Mouse (Mus musculus) neural tube, embryonic 11.5 days (tissue): Measurements from ENCODE around the gene Pik3cg. TPM values are rescaled to one million over a fixed set of nuclear protein-coding genes. Genes with fewer than 3 reads are reported as not detected.
"Not testable (repeated sequence)": the region's sequence is repeated elsewhere in the genome, so short reads cannot be mapped to it uniquely, and the experiment has no call there.

Source experiments
- ATAC-seq: fragments of 200-750 bp; cut with Nextera tagmentation; 2 replicates; pipeline ENCODE4 v1.8.0; 2017; ENCODE audit warnings: moderate number of reproducible peaks, mild to moderate bottlenecking, moderate TSS enrichment, moderate library complexity; ENCODE audit not compliant: insufficient read depth, low FRiP score, low TSS enrichment
- DNase-seq: peaks from one replicate; pipeline ENCODE4 v3.0.0-alpha.2; 2015; ENCODE audit warnings: low spot score
- H3K27ac ChIP-seq: fragments of 300-500 bp; sonication (generic); 2 replicates; pipeline ENCODE4 v1.5.1; 2014; ENCODE audit warnings: low read depth, mild to moderate bottlenecking, low read length
- H3K27me3 ChIP-seq: fragments of 300-500 bp; sonication (generic); 2 replicates; pipeline ENCODE4 v1.6.1; 2014; ENCODE audit warnings: mild to moderate bottlenecking, low read length, mixed read lengths; ENCODE audit not compliant: control insufficient read depth, insufficient read depth
- H3K36me3 ChIP-seq: fragments of 300-500 bp; sonication (generic); 2 replicates; pipeline ENCODE4 v1.6.1; 2014; ENCODE audit warnings: mild to moderate bottlenecking, low read length, moderate library complexity, mixed read lengths; ENCODE audit not compliant: control insufficient read depth, insufficient read depth
- H3K4me1 ChIP-seq: fragments of 300-500 bp; sonication (generic); 2 replicates; pipeline ENCODE4 v1.6.1; 2014; ENCODE audit warnings: low read length, mixed read lengths; ENCODE audit not compliant: control insufficient read depth, insufficient read depth
- H3K4me2 ChIP-seq: fragments of 300-500 bp; sonication (generic); 2 replicates; pipeline ENCODE4 v1.6.1; 2014; ENCODE audit warnings: low read depth, mild to moderate bottlenecking, moderate library complexity
- H3K4me3 ChIP-seq: fragments of 300-500 bp; sonication (generic); 2 replicates; pipeline ENCODE4 v1.5.1; 2014; ENCODE audit warnings: low read depth, low read length
- H3K9ac ChIP-seq: fragments of 300-500 bp; sonication (generic); 2 replicates; pipeline ENCODE4 v1.6.1; 2014; ENCODE audit warnings: mild to moderate bottlenecking, low read length
- H3K9me3 ChIP-seq: fragments of 300-500 bp; sonication (generic); 2 replicates; pipeline ENCODE4 v1.6.1; 2016; ENCODE audit warnings: low read length; ENCODE audit not compliant: control insufficient read depth
- WGBS: fragments of 180-500 bp; shearing (Covaris S2); extraction: QIAGEN DNeasy Blood & Tissue Kit; methylation state at CpG from one replicate; pipeline ENCODE4 v1.1.7; 2014; 5-methylcytosine and 5-hydroxymethylcytosine counted together
- polyA plus RNA-seq: library from polyadenylated mRNA; unstranded; fragments of >200 nt; fragmentation: Nextera tagmentation; extraction: Ambion mirVana; gene quantifications from 2 replicates; pipeline ENCODE4 v1.2.1, GENCODE M21; 2014

Pik3cg gene
- 0.81 and 1.0 TPM in 2 replicates for polyA plus RNA-seq

GRCm38 (mm10) chr12:32207948-32208891, at the start of gene Pik3cg:
Gene Pik3cg, minus strand, starts transcription at chr12:32208659.
- ATAC-seq (no peak), DNase-seq (no peak)
- no peaks in the 10 kb centered on the region for H3K4me1 ChIP-seq
- H3K9me3 ChIP-seq: no peaks in the 10 kb centered on the region
- no peak within 1 kb of the TSS for H3K9ac ChIP-seq
- WGBS: 80% methylated on average over 22 of the region's 22 CpGs
- no peak within 1 kb of the TSS for H3K27ac ChIP-seq
- H3K27me3 ChIP-seq: no peaks in the 10 kb centered on the region
- no peak within 1 kb of the TSS for H3K4me3 ChIP-seq
- H3K36me3 ChIP-seq: no peaks in the 10 kb centered on the region
- no peak within 1 kb of the TSS for H3K4me2 ChIP-seq

- Histone ChIP-seq H3K4me2 (no peak overlapping the region), H3K9me3 (no peaks in the 10 kb centered on the region), H3K4me1 (no peaks in the 10 kb centered on the region), H3K27ac (no peak overlapping the region), H3K4me3 (no peak overlapping the region), H3K27me3 (no peaks in the 10 kb centered on the region), H3K9ac (no peak overlapping the region), H3K36me3 (no peaks in the 10 kb centered on the region)
- ATAC-seq (no peak), DNase-seq (no peak)
- WGBS: 54% methylated on average over 2 of the region's 2 CpGs
Measured at GRCm38 (mm10) chr12:32248483-32248882, 40.0 kb upstream of the Pik3cg start.

DNA sequence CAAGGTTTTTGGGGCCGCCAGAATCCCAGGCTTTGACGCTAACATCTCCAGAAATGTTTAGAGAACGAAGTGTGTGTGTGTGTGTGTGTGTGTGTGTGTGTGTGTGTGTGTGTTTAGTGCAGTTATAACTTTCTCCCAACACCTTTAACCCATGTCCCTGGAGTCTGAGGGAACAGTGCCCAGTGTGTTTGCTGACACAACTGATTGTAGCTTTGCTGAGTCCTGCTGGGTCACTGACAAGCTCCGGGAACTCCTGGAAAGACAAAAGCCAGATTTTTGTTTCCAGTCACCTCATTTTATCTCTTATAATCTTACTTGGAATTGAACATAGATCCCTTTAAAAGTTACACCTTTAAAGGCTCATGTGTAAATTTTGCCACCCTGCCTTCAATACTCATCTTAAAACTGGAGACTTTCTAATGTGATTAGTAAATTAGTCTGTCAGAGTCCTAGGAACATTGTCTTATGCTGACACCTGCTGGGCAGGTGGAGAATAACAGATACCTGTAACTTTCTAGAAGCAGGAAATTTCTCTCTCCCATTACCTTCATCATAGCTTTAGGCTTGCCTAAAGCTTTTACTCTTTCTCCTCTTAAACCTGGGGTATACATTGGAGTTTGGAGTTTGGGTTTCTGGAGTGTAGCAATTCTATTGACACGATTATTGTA, 37.2 kb upstream of the Pik3cg start:
- no peaks in the 10 kb centered on the region for H3K4me1 ChIP-seq
- H3K36me3 ChIP-seq: no peaks in the 10 kb centered on the region
- ATAC-seq: no peak
- H3K4me2 ChIP-seq: no peak overlapping the region
- H3K9ac ChIP-seq: no peak overlapping the region
- H3K9me3 ChIP-seq: no peaks in the 10 kb centered on the region
- no peak overlapping the region for H3K4me3 ChIP-seq
- H3K27me3 ChIP-seq: no peaks in the 10 kb centered on the region
- DNase-seq: no peak
- WGBS: 81% methylated on average over 5 of the region's 5 CpGs
- H3K27ac ChIP-seq: no peak overlapping the region

DNA sequence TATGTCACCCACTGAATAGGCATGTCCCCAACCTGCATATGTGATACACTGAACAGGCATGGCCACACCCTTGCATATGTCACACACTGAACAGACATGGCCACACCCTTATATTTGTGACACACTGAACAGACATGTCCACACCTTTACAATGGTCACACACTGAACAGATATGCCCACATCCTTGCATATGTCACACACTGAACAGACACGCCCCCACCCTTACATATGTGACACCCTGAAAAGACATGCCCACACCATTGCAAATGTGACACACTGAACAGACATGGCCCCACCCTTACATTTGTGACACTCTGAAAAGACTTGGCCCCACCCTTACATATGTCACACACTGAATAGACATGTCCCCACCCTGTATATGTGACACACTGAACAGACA, 35.1 kb upstream of the Pik3cg start:
- H3K4me1 ChIP-seq: no peaks in the 10 kb centered on the region
- no peaks in the 10 kb centered on the region for H3K9me3 ChIP-seq
- no peak overlapping the region for H3K9ac ChIP-seq
- H3K36me3 ChIP-seq: no peaks in the 10 kb centered on the region
- 83% methylated on average over 1 of the region's 1 CpGs for WGBS
- ATAC-seq: no peak
- no peak overlapping the region for H3K27ac ChIP-seq
- DNase-seq: no peak
- no peaks in the 10 kb centered on the region for H3K27me3 ChIP-seq
- H3K4me2 ChIP-seq: no peak overlapping the region
- H3K4me3 ChIP-seq: no peak overlapping the region

- 78% methylated on average over 3 of the region's 3 CpGs for WGBS
Measured at GRCm38 (mm10) chr12:32239134-32239533, 30.7 kb upstream of the Pik3cg start.

DNA sequence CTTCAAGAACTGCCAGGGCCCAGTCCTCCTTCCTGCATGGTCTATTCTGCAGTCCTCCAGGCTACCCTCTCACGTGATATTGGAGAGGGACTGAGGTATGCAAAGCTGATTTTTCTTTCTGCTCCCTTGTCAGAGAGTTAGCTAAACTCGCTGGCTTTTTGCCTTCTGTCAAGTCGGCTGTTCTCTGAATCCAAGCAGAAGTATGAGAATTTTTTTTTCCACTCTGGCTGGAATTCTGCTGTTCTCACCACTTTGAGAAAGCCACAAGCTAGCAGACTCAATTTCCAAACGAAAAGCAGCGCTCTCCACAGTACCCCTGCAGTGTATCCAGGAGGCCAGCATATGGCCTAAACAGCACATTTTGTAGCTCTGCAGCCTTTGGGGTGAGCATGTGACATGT, 30.0 kb upstream of the Pik3cg start:
- Histone ChIP-seq H3K9me3 (no peaks in the 10 kb centered on the region), H3K9ac (no peak overlapping the region), H3K4me2 (no peak overlapping the region), H3K27ac (no peak overlapping the region), H3K27me3 (no peaks in the 10 kb centered on the region), H3K36me3 (no peaks in the 10 kb centered on the region), H3K4me3 (no peak overlapping the region), H3K4me1 (no peaks in the 10 kb centered on the region)
- 78% methylated on average over 5 of the region's 5 CpGs for WGBS
- DNase-seq (no peak), ATAC-seq (no peak)

More at GRCm38 (mm10) chr12:32239134-32239533, 30.7 kb upstream of the Pik3cg start:
- not testable (repeated sequence) for DNase-seq, H3K36me3 ChIP-seq, H3K4me1 ChIP-seq, H3K4me2 ChIP-seq, H3K4me3 ChIP-seq, ATAC-seq, H3K9ac ChIP-seq, H3K9me3 ChIP-seq, H3K27me3 ChIP-seq, H3K27ac ChIP-seq

DNA sequence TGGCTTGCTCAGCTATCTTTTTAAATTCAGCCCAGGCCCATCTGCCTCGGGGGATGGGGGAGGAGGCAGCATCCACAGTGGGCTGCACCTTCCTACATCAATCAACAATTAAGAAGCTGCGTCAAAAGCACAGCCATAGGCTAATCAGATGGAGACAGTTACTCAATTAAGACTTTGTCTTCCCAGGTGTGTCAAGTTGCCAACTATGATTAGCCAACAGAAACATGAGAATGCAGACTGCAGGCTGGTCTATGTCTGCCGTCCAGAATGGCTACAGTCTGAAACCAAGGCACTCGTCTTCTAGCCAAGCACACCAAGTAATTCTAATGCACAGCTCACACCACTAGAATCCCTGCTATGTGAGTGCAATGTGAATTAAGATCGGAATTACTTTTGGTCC, 29.4 kb upstream of the Pik3cg start:
- H3K27ac ChIP-seq: no peak overlapping the region
- DNase-seq (no peak), ATAC-seq (no peak)
- no peak overlapping the region for H3K4me2 ChIP-seq
- no peaks in the 10 kb centered on the region for H3K9me3 ChIP-seq
- no peaks in the 10 kb centered on the region for H3K4me1 ChIP-seq
- H3K9ac ChIP-seq: no peak overlapping the region
- no peaks in the 10 kb centered on the region for H3K27me3 ChIP-seq
- 59% methylated on average over 5 of the region's 5 CpGs for WGBS
- H3K4me3 ChIP-seq: no peak overlapping the region
- no peaks in the 10 kb centered on the region for H3K36me3 ChIP-seq

DNA sequence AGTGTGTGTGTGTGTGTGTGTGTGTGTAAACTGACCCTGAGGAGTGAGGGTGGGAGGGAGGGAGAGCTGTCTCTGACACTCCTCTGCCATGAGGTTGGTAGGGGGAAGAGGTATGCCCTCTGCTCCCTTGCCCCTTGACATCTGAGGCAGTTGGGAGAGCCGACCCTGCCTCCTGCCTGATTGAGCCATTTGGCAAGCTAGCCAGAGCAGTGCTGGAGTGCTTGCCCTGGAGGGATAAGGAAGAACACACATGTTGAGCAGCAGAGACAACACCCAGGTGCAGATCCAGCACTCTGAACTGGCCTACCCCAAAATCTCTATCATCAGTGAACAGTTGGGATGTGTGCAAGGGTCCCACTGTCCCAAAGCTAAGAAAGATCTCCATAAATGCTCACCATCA, 28.7 kb upstream of the Pik3cg start:
- no peaks in the 10 kb centered on the region for H3K36me3 ChIP-seq
- no peaks in the 10 kb centered on the region for H3K4me1 ChIP-seq
- H3K9ac ChIP-seq: no peak overlapping the region
- no peaks in the 10 kb centered on the region for H3K27me3 ChIP-seq
- no peaks in the 10 kb centered on the region for H3K9me3 ChIP-seq
- no peak overlapping the region for H3K27ac ChIP-seq
- no peak overlapping the region for H3K4me2 ChIP-seq
- 53% methylated on average over 1 of the region's 1 CpGs for WGBS
- no peak for DNase-seq
- no peak for ATAC-seq
- H3K4me3 ChIP-seq: no peak overlapping the region
